Mouse (Mus musculus): ENCODE data around the gene Ubap2l.

DNA sequence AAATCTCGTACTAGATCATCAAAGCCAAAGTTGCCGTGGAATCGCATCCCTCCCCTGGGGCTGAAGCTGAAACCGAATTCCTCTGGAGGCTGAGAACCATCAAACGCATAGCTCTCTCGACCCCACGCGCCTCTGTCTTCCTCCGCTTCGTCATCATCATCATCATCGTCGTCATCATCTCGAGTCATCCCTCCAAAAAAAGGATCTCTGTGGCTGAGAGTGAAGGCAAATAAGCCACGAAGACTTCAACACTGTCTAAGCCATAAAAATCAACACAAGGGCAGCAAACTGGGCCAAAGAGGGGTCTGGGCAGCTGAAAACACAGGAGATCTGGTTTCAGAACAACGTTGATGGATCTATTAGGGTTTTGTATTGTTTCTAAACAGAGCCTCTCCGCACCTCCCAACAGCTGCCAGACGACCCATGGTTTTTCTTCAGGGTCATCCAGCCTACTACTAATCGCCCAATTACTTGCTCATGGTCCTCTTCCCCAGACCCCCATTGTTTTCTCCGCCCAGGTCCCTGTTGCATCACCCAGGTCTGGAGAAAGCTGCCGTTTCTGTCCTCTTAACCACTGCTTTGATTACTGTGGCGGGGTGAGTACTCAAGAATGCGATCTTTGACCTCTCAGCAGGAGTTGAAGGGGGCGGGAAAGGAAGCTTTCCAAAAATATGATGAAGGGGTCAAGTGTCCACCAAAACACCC is 54.5 kb downstream of the Ubap2l start:
- TF ChIP-seq CTCF (IDR thresholded peaks at IDR 0.05; ENCODE audit: low read depth) (no peak), EP300 (IDR thresholded peaks at IDR 0.05; ENCODE audit: low read depth) (no peak)
